Mouse (Mus musculus) bone marrow, adult 2 months (tissue): Measurements from ENCODE around the gene Pdcd10.

Experiments
- CTCF ChIP-seq: fragments of 200-500 bp; IDR thresholded peaks from 2 replicates; pipeline ENCODE4 v1.5.1; 2011; ENCODE audit warnings: low read length, control low read depth; ENCODE audit not compliant: control insufficient read depth, insufficient read depth
- POLR2A ChIP-seq: fragments of 200-500 bp; IDR thresholded peaks from 2 replicates; pipeline ENCODE4 v1.6.1; 2011; ENCODE audit warnings: low read depth, mild to moderate bottlenecking, control low read depth, low read length, borderline replicate concordance; ENCODE audit not compliant: control insufficient read depth

DNA sequence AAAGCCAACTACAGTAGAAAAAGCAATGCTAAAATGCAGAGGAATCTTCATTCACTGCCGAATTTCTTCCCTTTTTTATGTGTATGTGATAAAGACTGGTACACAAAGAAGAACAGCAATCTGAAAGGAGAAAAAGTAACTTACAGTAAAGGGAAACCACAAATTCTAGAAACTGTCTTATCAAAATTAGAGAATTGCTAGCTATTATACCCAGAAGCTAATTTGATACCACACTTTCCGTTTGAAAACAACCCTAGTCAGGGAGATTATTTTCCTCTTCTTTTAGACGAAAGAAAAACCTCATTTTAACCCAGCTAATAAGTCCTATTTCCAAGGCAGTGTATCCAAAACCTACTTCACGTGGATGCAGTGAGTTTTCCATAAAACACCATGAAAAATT, 15.4 kb downstream of the Pdcd10 start:
- TF ChIP-seq POLR2A: no peak
- no peak for TF ChIP-seq CTCF
